Mouse (Mus musculus) forebrain, embryonic 10.5 days (tissue): Measurements from ENCODE around the gene Paqr4. TPM values are rescaled to one million over a fixed set of nuclear protein-coding genes. Genes with fewer than 3 reads are reported as not detected.
A peak's percentile ranks its signal among the peaks of the same experiment; 100 is the strongest.

Experiments used
- DNase-seq: peaks from one replicate; pipeline ENCODE4 v3.0.0-alpha.2; 2017; ENCODE audit warnings: low spot score; ENCODE audit errors: extremely low spot score
- H3K27ac ChIP-seq: fragments of 300-500 bp; sonication (generic); 2 replicates; pipeline ENCODE4 v1.5.1; 2016; ENCODE audit warnings: mild to moderate bottlenecking
- H3K27me3 ChIP-seq: fragments of 300-500 bp; sonication (generic); 2 replicates; pipeline ENCODE4 v1.6.1; 2016; ENCODE audit warnings: mild to moderate bottlenecking; ENCODE audit not compliant: poor library complexity, severe bottlenecking
- H3K36me3 ChIP-seq: fragments of 300-500 bp; sonication (generic); replicated peaks from 2 replicates; pipeline ENCODE4 v1.6.1; 2016; ENCODE audit warnings: mild to moderate bottlenecking, moderate library complexity
- H3K4me1 ChIP-seq: fragments of 300-500 bp; sonication (generic); 2 replicates; pipeline ENCODE4 v1.6.1; 2016
- H3K4me3 ChIP-seq: fragments of 300-500 bp; sonication (generic); 2 replicates; pipeline ENCODE4 v1.5.1; 2016; ENCODE audit warnings: mild to moderate bottlenecking, moderate library complexity
- H3K9me3 ChIP-seq: fragments of 300-500 bp; sonication (generic); 2 replicates; pipeline ENCODE4 v1.6.1; 2016; ENCODE audit warnings: mild to moderate bottlenecking, moderate library complexity
- WGBS: fragments of 180-500 bp; shearing (Covaris S2); methylation state at CpG from one replicate; pipeline ENCODE4 v1.1.7; 2016; 5-methylcytosine and 5-hydroxymethylcytosine counted together
- polyA plus RNA-seq: library from polyadenylated mRNA; unstranded; fragments of >200 nt; fragmentation: Nextera tagmentation; extraction: Ambion mirVana; gene quantifications from 2 replicates; pipeline ENCODE4 v1.2.1, GENCODE M21; 2016

The Paqr4 gene
- polyA plus RNA-seq, 1 experiment from 2014 or later, result 23.9 TPM

- 3% methylated on average over 58 of the region's 58 CpGs for WGBS
- Histone ChIP-seq H3K27me3 (no peaks in the 10 kb centered on the region), H3K4me3 (peak within 1 kb of the TSS; percentile 83), H3K4me1 (peaks cover 27% of the 10 kb centered on the region), H3K9me3 (no peaks in the 10 kb centered on the region), H3K36me3 (peaks cover 32% of the 10 kb centered on the region), H3K27ac (peak within 1 kb of the TSS; percentile 96)
- peak; percentile 99 for DNase-seq
Observed at GRCm38 (mm10) chr17:23771284-23772218, 30.9 kb upstream of the Paqr4 start, which contains the start of gene Flywch1. Gene Flywch1, minus strand, starts transcription at chr17:23771602.

- WGBS, result under 1% methylated on average over 19 of the region's 19 CpGs
Observed at GRCm38 (mm10) chr17:23770896-23771283, 30.2 kb upstream of the Paqr4 start.

GRCm38 (mm10) chr17:23770493-23770892 lies 29.8 kb upstream of the Paqr4 start:
- 11% methylated on average over 2 of the region's 2 CpGs for WGBS
- H3K36me3 ChIP-seq, result peaks cover 41% of the 10 kb centered on the region
- peaks cover 27% of the 10 kb centered on the region for H3K4me1 ChIP-seq
- H3K4me3 ChIP-seq, result peak overlapping the region; percentile 83
- no peak for DNase-seq
- H3K27me3 ChIP-seq, result no peaks in the 10 kb centered on the region
- no peaks in the 10 kb centered on the region for H3K9me3 ChIP-seq
- H3K27ac ChIP-seq, result peak overlapping the region; percentile 96

More at GRCm38 (mm10) chr17:23770896-23771283, 30.2 kb upstream of the Paqr4 start:
- Histone ChIP-seq H3K4me1 (peaks cover 27% of the 10 kb centered on the region), H3K4me3 (peak overlapping the region; percentile 83), H3K27me3 (no peaks in the 10 kb centered on the region), H3K27ac (peak overlapping the region; percentile 96), H3K9me3 (no peaks in the 10 kb centered on the region), H3K36me3 (peaks cover 38% of the 10 kb centered on the region)
- no peak for DNase-seq

GRCm38 (mm10) chr17:23762976-23763375 lies 22.3 kb upstream of the Paqr4 start:
- peaks cover 87% of the 10 kb centered on the region for H3K36me3 ChIP-seq
- DNase-seq, result no peak

GRCm38 (mm10) chr17:23761155-23761554 lies 20.5 kb upstream of the Paqr4 start:
- H3K36me3 ChIP-seq, result peaks cover 91% of the 10 kb centered on the region
- no peaks in the 10 kb centered on the region for H3K27me3 ChIP-seq
- no peaks in the 10 kb centered on the region for H3K4me1 ChIP-seq
- 94% methylated on average over 3 of the region's 3 CpGs for WGBS
- no peak overlapping the region for H3K27ac ChIP-seq
- H3K4me3 ChIP-seq, result no peak overlapping the region
- H3K9me3 ChIP-seq, result peaks cover 3% of the 10 kb centered on the region; the same call in 1 of the 2 replicates
- no peak for DNase-seq

More at GRCm38 (mm10) chr17:23762976-23763375, 22.3 kb upstream of the Paqr4 start:
- Histone ChIP-seq H3K9me3 (peaks cover 3% of the 10 kb centered on the region; the same call in 1 of the 2 replicates), H3K4me1 (no peaks in the 10 kb centered on the region), H3K27ac (no peak overlapping the region), H3K4me3 (no peak overlapping the region), H3K27me3 (no peaks in the 10 kb centered on the region)
- 94% methylated on average over 11 of the region's 11 CpGs for WGBS

- peaks cover 94% of the 10 kb centered on the region for H3K36me3 ChIP-seq
- H3K27me3 ChIP-seq, result no peaks in the 10 kb centered on the region
- H3K9me3 ChIP-seq, result peaks cover 3% of the 10 kb centered on the region; the same call in 1 of the 2 replicates
Observed at GRCm38 (mm10) chr17:23760231-23760630, 19.6 kb upstream of the Paqr4 start.

GRCm38 (mm10) chr17:23758801-23759200 lies 18.1 kb upstream of the Paqr4 start:
- no peak for DNase-seq
- Histone ChIP-seq H3K4me1 (no peaks in the 10 kb centered on the region), H3K27me3 (no peaks in the 10 kb centered on the region), H3K27ac (no peak overlapping the region), H3K4me3 (no peak overlapping the region), H3K9me3 (peaks cover 3% of the 10 kb centered on the region; the same call in 1 of the 2 replicates), H3K36me3 (peaks cover 100% of the 10 kb centered on the region)
- WGBS, result 87% methylated on average over 8 of the region's 8 CpGs

More at GRCm38 (mm10) chr17:23760231-23760630, 19.6 kb upstream of the Paqr4 start:
- DNase-seq, result no peak
- Histone ChIP-seq H3K4me3 (no peak overlapping the region), H3K27ac (no peak overlapping the region), H3K4me1 (no peaks in the 10 kb centered on the region)
- 95% methylated on average over 9 of the region's 9 CpGs for WGBS

GRCm38 (mm10) chr17:23757581-23757980 lies 16.9 kb upstream of the Paqr4 start:
- no peak for DNase-seq
- WGBS, result 94% methylated on average over 9 of the region's 9 CpGs
- peaks cover 3% of the 10 kb centered on the region; the same call in 1 of the 2 replicates for H3K9me3 ChIP-seq
- H3K27me3 ChIP-seq, result no peaks in the 10 kb centered on the region
- H3K36me3 ChIP-seq, result peaks cover 100% of the 10 kb centered on the region
- no peak overlapping the region for H3K4me3 ChIP-seq
- no peaks in the 10 kb centered on the region for H3K4me1 ChIP-seq
- no peak overlapping the region for H3K27ac ChIP-seq

GRCm38 (mm10) chr17:23755689-23756088 lies 15.0 kb upstream of the Paqr4 start:
- no peak overlapping the region for H3K4me3 ChIP-seq
- no peak overlapping the region for H3K27ac ChIP-seq
- H3K27me3 ChIP-seq, result no peaks in the 10 kb centered on the region
- H3K9me3 ChIP-seq, result peaks cover 3% of the 10 kb centered on the region; the same call in 1 of the 2 replicates
- WGBS, result 90% methylated on average over 13 of the region's 13 CpGs
- H3K4me1 ChIP-seq, result no peaks in the 10 kb centered on the region
- H3K36me3 ChIP-seq, result peaks cover 97% of the 10 kb centered on the region
- no peak for DNase-seq

GRCm38 (mm10) chr17:23749400-23750191 lies 8.9 kb upstream of the Paqr4 start:
- H3K36me3 ChIP-seq, result peaks cover 40% of the 10 kb centered on the region
- no peak overlapping the region for H3K27ac ChIP-seq
- peaks cover 43% of the 10 kb centered on the region for H3K27me3 ChIP-seq
- no peaks in the 10 kb centered on the region for H3K9me3 ChIP-seq
- no peak overlapping the region for H3K4me3 ChIP-seq
- H3K4me1 ChIP-seq, result peaks cover 25% of the 10 kb centered on the region
- no peak for DNase-seq
- 81% methylated on average over 11 of the region's 11 CpGs for WGBS

- H3K4me1 ChIP-seq, result peaks cover 31% of the 10 kb centered on the region
- H3K27me3 ChIP-seq, result peaks cover 51% of the 10 kb centered on the region
- 41% methylated on average over 10 of the region's 10 CpGs for WGBS
- peaks cover 33% of the 10 kb centered on the region for H3K36me3 ChIP-seq
- H3K27ac ChIP-seq, result no peak overlapping the region
- no peaks in the 10 kb centered on the region for H3K9me3 ChIP-seq
- H3K4me3 ChIP-seq, result peak overlapping the region; percentile 14; the same call in 1 of the 2 replicates
- no peak for DNase-seq
Observed at GRCm38 (mm10) chr17:23748631-23749391, 8.1 kb upstream of the Paqr4 start.

- peaks cover 59% of the 10 kb centered on the region for H3K27me3 ChIP-seq
- peaks cover 31% of the 10 kb centered on the region for H3K4me1 ChIP-seq
- H3K36me3 ChIP-seq, result peaks cover 25% of the 10 kb centered on the region
- H3K27ac ChIP-seq, result no peak overlapping the region
- 52% methylated on average over 6 of the region's 6 CpGs for WGBS
- no peaks in the 10 kb centered on the region for H3K9me3 ChIP-seq
- no peak overlapping the region for H3K4me3 ChIP-seq
- no peak for DNase-seq
Observed at GRCm38 (mm10) chr17:23748026-23748425, 7.4 kb upstream of the Paqr4 start.
